Mouse (Mus musculus): ENCODE measurements around the gene Tmem176a.
"Not testable (repeated sequence)": the region's sequence is repeated elsewhere in the genome, so short reads cannot be mapped to it uniquely, and the experiment has no call there.

Tmem176a gene

GRCm38 (mm10) chr6:48840371-48840969 lies at the start of gene Tmem176a:
Tmem176a (plus strand) TSS chr6:48840919.
- DNase-seq, result no peak

GRCm38 (mm10) chr6:48801897-48802296 lies 38.8 kb upstream of the Tmem176a start:
- DNase-seq, result no peak

GRCm38 (mm10) chr6:48803406-48804051 lies 37.2 kb upstream of the Tmem176a start:
- no peak for DNase-seq

GRCm38 (mm10) chr6:48804346-48804745 lies 36.4 kb upstream of the Tmem176a start:
- DNase-seq, result no peak

GRCm38 (mm10) chr6:48806746-48807145 lies 34.0 kb upstream of the Tmem176a start:
- DNase-seq, result no peak

GRCm38 (mm10) chr6:48809494-48810219 lies 31.1 kb upstream of the Tmem176a start:
- DNase-seq, result no peak

- no peak for DNase-seq
These were observed 25.7 kb upstream of the Tmem176a start for GRCm38 (mm10) chr6:48815013-48815412.

GRCm38 (mm10) chr6:48817815-48818214 lies 22.9 kb upstream of the Tmem176a start:
- peak; percentile 79 for DNase-seq

- not testable (repeated sequence) for DNase-seq
These were observed 18.5 kb upstream of the Tmem176a start for GRCm38 (mm10) chr6:48821991-48822785.

- DNase-seq, result no peak
These were observed 15.7 kb upstream of the Tmem176a start for GRCm38 (mm10) chr6:48825016-48825415.

GRCm38 (mm10) chr6:48828976-48829375 lies 11.7 kb upstream of the Tmem176a start:
- no peak for DNase-seq

- no peak for DNase-seq
These were observed 11.1 kb upstream of the Tmem176a start for GRCm38 (mm10) chr6:48829651-48830050.

- no peak for DNase-seq
These were observed 10.5 kb upstream of the Tmem176a start for GRCm38 (mm10) chr6:48830241-48830640.

- no peak for DNase-seq
These were observed 9.6 kb upstream of the Tmem176a start for GRCm38 (mm10) chr6:48831141-48831540.

- DNase-seq, result no peak
These were observed 8.3 kb upstream of the Tmem176a start for GRCm38 (mm10) chr6:48832426-48832825.

- no peak for DNase-seq
These were observed 7.2 kb upstream of the Tmem176a start for GRCm38 (mm10) chr6:48833515-48833914.

GRCm38 (mm10) chr6:48835241-48835640 lies 5.5 kb upstream of the Tmem176a start:
- no peak for DNase-seq

- DNase-seq, result no peak
These were observed 4.6 kb upstream of the Tmem176a start for GRCm38 (mm10) chr6:48836146-48836545.

- no peak for DNase-seq
These were observed 3.2 kb upstream of the Tmem176a start for GRCm38 (mm10) chr6:48837516-48837915.

GRCm38 (mm10) chr6:48838321-48839080 lies 2.2 kb upstream of the Tmem176a start:
- DNase-seq, result no peak

- peak; percentile 89 for DNase-seq
These were observed 380 bp downstream of the Tmem176a start, which contains the start of gene Tmem176b for GRCm38 (mm10) chr6:48840973-48841625. Tmem176b (minus strand) TSS chr6:48841496.

Measured in layer of hippocampus, adult 9-11 months (tissue).